Mouse (Mus musculus): ENCODE data around the gene Slit2.

- TF ChIP-seq POLR2A (IDR thresholded peaks at IDR 0.05; ENCODE audit: low read depth, low read length): no peak
- no peak for TF ChIP-seq CTCF (IDR thresholded peaks at IDR 0.05; ENCODE audit: extremely low read depth, insufficient read depth, insufficient read length, insufficient replicate concordance)
Measured at GRCm38 (mm10) chr5:48331441-48331840, 348.5 kb downstream of the Slit2 start.

Data from spleen, adult 2 months (tissue).